Mouse (Mus musculus): ENCODE results near the gene Lancl1.

- TF ChIP-seq CTCF (IDR thresholded peaks at IDR 0.05; ENCODE audit: borderline replicate concordance, insufficient read depth, low read length) (peak; percentile 75; the same call in 1 of the 2 replicates), POLR2A (IDR thresholded peaks at IDR 0.05; ENCODE audit: low read depth, low read length) (no peak)
Observed at GRCm38 (mm10) chr1:67061456-67062085, 22.9 kb upstream of the Lancl1 start.

All from embryonic fibroblast, embryonic 13.5 days (primary cell).